Mouse (Mus musculus): ENCODE measurements around the gene Isca1.
"Not testable (repeated sequence)": the region's sequence is repeated elsewhere in the genome, so short reads cannot be mapped to it uniquely, and the experiment has no call there.

The Isca1 gene

GRCm38 (mm10) chr13:59762791-59763190 lies 6.8 kb downstream of the Isca1 start:
- in situ Hi-C loops (cut with MboI; ENCODE audit: unreplicated experiment in 2 of 2), result no loop called here

GRCm38 (mm10) chr13:59756906-59757305 lies 12.7 kb downstream of the Isca1 start:
- in situ Hi-C loops (cut with MboI; ENCODE audit: unreplicated experiment in 2 of 2), result no loop called here

GRCm38 (mm10) chr13:59750310-59750709 lies 19.3 kb downstream of the Isca1 start:
- in situ Hi-C loops (cut with MboI; ENCODE audit: unreplicated experiment in 2 of 2), result no loop called here

- in situ Hi-C loops (cut with MboI; ENCODE audit: unreplicated experiment in 2 of 2), result loop anchor here (25.0 kb wide), 2 partner anchors 716 to 991 kb away; no protein-coding TSS in a partner anchor
Observed at GRCm38 (mm10) chr13:59746711-59747110, 22.9 kb downstream of the Isca1 start, which contains the start of gene 1700014D04Rik. Gene 1700014D04Rik, minus strand, starts transcription at chr13:59746752.

- in situ Hi-C loops (cut with MboI; ENCODE audit: unreplicated experiment in 2 of 2), result loop anchor here (25.0 kb wide), 2 partner anchors 716 to 991 kb away; no protein-coding TSS in a partner anchor
Observed at GRCm38 (mm10) chr13:59746164-59746563, 23.4 kb downstream of the Isca1 start.

- in situ Hi-C loops (cut with MboI; ENCODE audit: unreplicated experiment in 2 of 2), result loop anchor here (25.0 kb wide), 2 partner anchors 717 to 992 kb away; no protein-coding TSS in a partner anchor
Observed at GRCm38 (mm10) chr13:59745462-59745861, 24.1 kb downstream of the Isca1 start.

GRCm38 (mm10) chr13:59741697-59742096 lies 27.9 kb downstream of the Isca1 start:
- in situ Hi-C loops (cut with MboI; ENCODE audit: unreplicated experiment in 2 of 2), result loop anchor here (25.0 kb wide), 2 partner anchors 721 to 996 kb away; no protein-coding TSS in a partner anchor

GRCm38 (mm10) chr13:59741096-59741495 lies 28.5 kb downstream of the Isca1 start:
- in situ Hi-C loops (cut with MboI; ENCODE audit: unreplicated experiment in 2 of 2), result loop anchor here (25.0 kb wide), 2 partner anchors 721 to 996 kb away; no protein-coding TSS in a partner anchor

- in situ Hi-C loops (cut with MboI; ENCODE audit: unreplicated experiment in 2 of 2), result loop anchor here (25.0 kb wide), 2 partner anchors 723 to 998 kb away; no protein-coding TSS in a partner anchor
Observed at GRCm38 (mm10) chr13:59739397-59739796, 30.2 kb downstream of the Isca1 start.

- in situ Hi-C loops (cut with MboI; ENCODE audit: unreplicated experiment in 2 of 2), result loop anchor here (25.0 kb wide), 2 partner anchors 724 to 999 kb away; no protein-coding TSS in a partner anchor
Observed at GRCm38 (mm10) chr13:59738455-59738854, 31.2 kb downstream of the Isca1 start.

- in situ Hi-C loops (cut with MboI; ENCODE audit: unreplicated experiment in 2 of 2), result loop anchor here (25.0 kb wide), 2 partner anchors 727 to 1002 kb away; no protein-coding TSS in a partner anchor
Observed at GRCm38 (mm10) chr13:59735190-59735589, 34.4 kb downstream of the Isca1 start.

GRCm38 (mm10) chr13:59734347-59734746 lies 35.3 kb downstream of the Isca1 start:
- in situ Hi-C loops (cut with MboI; ENCODE audit: unreplicated experiment in 2 of 2), result loop anchor here (5.0 to 25.0 kb wide), 3 partner anchors 728 to 1097 kb away; no protein-coding TSS in a partner anchor

- in situ Hi-C loops (cut with MboI; ENCODE audit: unreplicated experiment in 2 of 2), result loop anchor here (5.0 to 25.0 kb wide), 3 partner anchors 728 to 1097 kb away; no protein-coding TSS in a partner anchor
Observed at GRCm38 (mm10) chr13:59733936-59734335, 35.7 kb downstream of the Isca1 start.

- in situ Hi-C loops (cut with MboI; ENCODE audit: unreplicated experiment in 2 of 2), result loop anchor here (5.0 to 25.0 kb wide), 3 partner anchors 731 to 1094 kb away; no protein-coding TSS in a partner anchor
Observed at GRCm38 (mm10) chr13:59731652-59732051, 38.0 kb downstream of the Isca1 start, which contains the start of gene Spata31d1d. Gene Spata31d1d, minus strand, starts transcription at chr13:59731752.

- in situ Hi-C loops (cut with MboI; ENCODE audit: unreplicated experiment in 2 of 2), result loop anchor here (5.0 to 25.0 kb wide), 7 partner anchors 86 to 1094 kb away; no protein-coding TSS in a partner anchor
Observed at GRCm38 (mm10) chr13:59728378-59729093, 41.1 kb downstream of the Isca1 start.

GRCm38 (mm10) chr13:59726139-59726867 lies 43.3 kb downstream of the Isca1 start:
- in situ Hi-C loops (cut with MboI; ENCODE audit: unreplicated experiment in 2 of 2), result loop anchor here (5.0 to 25.0 kb wide), 7 partner anchors 84 to 1092 kb away; no protein-coding TSS in a partner anchor

- in situ Hi-C loops (cut with MboI; ENCODE audit: unreplicated experiment in 2 of 2), result loop anchor here in 1 of 2 experiments (10.0 kb wide), 2 partner anchors 287 to 1087 kb away; no protein-coding TSS in a partner anchor
Observed at GRCm38 (mm10) chr13:59722089-59722488, 47.5 kb downstream of the Isca1 start.

- in situ Hi-C loops (cut with MboI; ENCODE audit: unreplicated experiment in 2 of 2), result no loop called here
Observed at GRCm38 (mm10) chr13:59719475-59719874, 50.1 kb downstream of the Isca1 start.

- in situ Hi-C loops (cut with MboI; ENCODE audit: unreplicated experiment in 2 of 2), result not testable (repeated sequence)
Observed at GRCm38 (mm10) chr13:59718857-59719440, 50.7 kb downstream of the Isca1 start.

GRCm38 (mm10) chr13:59713710-59714109 lies 55.9 kb downstream of the Isca1 start:
- in situ Hi-C loops (cut with MboI; ENCODE audit: unreplicated experiment in 2 of 2), result no loop called here

Data from v-Abl transformed pro-B cells (cell line).